Mouse (Mus musculus) spleen, adult 2 months (tissue): ENCODE measurements around the gene Ggt7. TPM values are rescaled to one million over a fixed set of nuclear protein-coding genes. Genes with fewer than 3 reads are reported as not detected.
"Not testable (repeated sequence)": the region's sequence is repeated elsewhere in the genome, so short reads cannot be mapped to it uniquely, and the experiment has no call there.

ENCODE experiments used
- DNase-seq, 2 experiments: peaks; one replicate each; pipeline versions ENCODE4 v3.0.0 to v3.0.0-alpha.2; 2012 to 2021; ENCODE audit warnings: low spot score in 2 of 2, low read depth in 1 of 2
- H3K27ac ChIP-seq: fragments of 200-500 bp; 2 replicates; pipeline ENCODE4 v1.5.1; 2012; ENCODE audit warnings: low read length, inconsistent platforms; ENCODE audit not compliant: insufficient read depth
- H3K27me3 ChIP-seq: fragments of 200-500 bp; 2 replicates; pipeline ENCODE4 v1.6.1; 2012; ENCODE audit warnings: mild to moderate bottlenecking, moderate library complexity, low read length, inconsistent platforms; ENCODE audit not compliant: control insufficient read depth, insufficient read depth
- H3K36me3 ChIP-seq: fragments of 200-500 bp; 2 replicates; pipeline ENCODE4 v1.6.1; 2012; ENCODE audit warnings: mild to moderate bottlenecking, low read length, inconsistent platforms; ENCODE audit not compliant: control insufficient read depth, insufficient read depth
- H3K4me1 ChIP-seq: fragments of 200-500 bp; 2 replicates; pipeline ENCODE4 v1.6.1; 2011; ENCODE audit warnings: inconsistent platforms; ENCODE audit not compliant: control insufficient read depth, insufficient read depth, insufficient read length
- H3K4me3 ChIP-seq: fragments of 200-500 bp; 2 replicates; pipeline ENCODE4 v1.5.1; 2011; ENCODE audit warnings: mild to moderate bottlenecking, inconsistent platforms; ENCODE audit not compliant: insufficient read depth, insufficient read length; ENCODE audit errors: extremely low read depth
- CTCF ChIP-seq: fragments of 200-500 bp; IDR thresholded peaks from 2 replicates; pipeline ENCODE4 v1.5.1; 2011; ENCODE audit warnings: mild to moderate bottlenecking, inconsistent platforms; ENCODE audit not compliant: insufficient read depth, insufficient read length, insufficient replicate concordance; ENCODE audit errors: extremely low read depth
- POLR2A ChIP-seq: fragments of 200-500 bp; IDR thresholded peaks from 2 replicates; pipeline ENCODE4 v1.6.1; 2011; ENCODE audit warnings: low read depth, low read length, inconsistent platforms
- WGBS: fragments of 180-500 bp; shearing (Covaris S2); methylation state at CpG from one replicate; pipeline ENCODE4 v1.1.7; 2018; 5-methylcytosine and 5-hydroxymethylcytosine counted together
- polyA plus RNA-seq: library from polyadenylated mRNA; depleted of rRNA; stranded (reverse); fragments of >200 nt; gene quantifications from 2 replicates; pipeline ENCODE4 v1.2.3, GENCODE M21; 2012; rRNA removed

The Ggt7 gene
- polyA plus RNA-seq, 1 experiment = 8.1 TPM

DNA sequence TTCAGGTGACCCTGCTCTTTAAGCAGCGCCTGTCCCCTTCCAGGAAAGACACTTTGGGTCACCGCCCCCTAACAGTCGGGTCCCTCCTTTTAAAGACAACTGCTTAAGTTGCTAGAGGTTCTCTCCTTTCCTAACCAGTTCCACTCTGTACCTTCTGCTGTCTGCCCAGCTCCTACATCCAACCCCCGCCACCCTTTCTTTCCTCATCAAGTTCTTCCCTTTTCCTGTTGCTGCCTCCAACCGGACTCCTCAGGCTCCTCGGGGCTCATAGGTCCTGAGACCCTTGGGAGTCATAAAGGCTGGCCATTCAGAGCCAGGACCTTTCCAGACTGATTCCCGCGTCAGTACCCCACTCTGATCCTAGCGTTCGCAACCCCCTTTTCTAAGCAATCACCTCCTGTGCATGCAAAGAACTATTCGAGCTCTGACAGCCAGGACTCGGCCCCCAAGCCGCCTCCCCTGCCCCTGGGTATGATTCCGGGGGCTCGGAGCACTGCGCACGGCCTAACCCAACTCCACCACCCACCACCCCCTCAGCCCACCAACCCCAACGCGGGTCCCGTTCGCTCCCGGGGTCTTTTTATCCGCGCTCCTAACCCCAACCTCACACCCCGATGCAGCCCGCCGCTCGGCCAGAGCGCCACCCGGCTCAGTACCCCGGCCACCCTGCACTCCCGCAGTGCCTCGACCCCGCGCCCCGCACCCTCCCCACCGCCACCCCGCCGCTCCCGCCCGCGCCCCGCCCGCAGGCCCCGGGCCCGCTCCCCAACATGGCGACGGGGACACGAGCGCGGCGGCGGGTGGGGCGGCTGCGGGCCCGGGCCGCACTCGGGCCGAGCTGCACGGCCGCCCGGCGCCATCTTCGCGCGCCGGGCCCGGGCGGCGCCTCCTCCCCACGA lies 45.1 kb downstream of the Ggt7 start:
- no peaks in the 10 kb centered on the region for H3K27me3 ChIP-seq
- TF ChIP-seq CTCF = no peak
- H3K36me3 ChIP-seq = no peaks in the 10 kb centered on the region
- H3K4me3 ChIP-seq = peak overlapping the region; percentile 79
- peaks cover 7% of the 10 kb centered on the region; the same call in 1 of the 2 replicates for H3K4me1 ChIP-seq
- WGBS = 2% methylated on average over 37 of the region's 71 CpGs
- DNase-seq = peak in 1 of 2 experiments; percentile 17
- H3K27ac ChIP-seq = peak overlapping the region; percentile 51; the same call in 1 of the 2 replicates

DNA sequence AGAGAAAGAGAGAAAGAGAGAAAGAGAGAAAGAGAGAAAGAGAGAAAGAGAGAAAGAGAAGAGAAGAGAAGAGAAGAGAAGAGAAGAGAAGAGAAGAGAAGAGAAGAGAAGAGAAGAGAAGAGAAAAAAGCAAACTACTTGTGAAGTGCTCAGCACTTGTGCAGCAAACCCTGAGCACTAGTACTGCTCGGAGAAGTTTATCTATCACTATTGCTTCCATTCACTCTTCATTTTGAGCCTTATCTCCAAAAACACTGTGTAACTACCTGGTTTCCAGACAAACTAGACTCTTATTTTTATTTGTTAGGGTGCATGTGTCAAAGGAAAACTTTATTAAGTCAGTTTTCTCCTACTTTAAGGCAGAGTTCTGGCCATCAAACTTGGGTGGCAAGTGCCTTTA lies 51.2 kb downstream of the Ggt7 start:
- no peak overlapping the region for H3K27ac ChIP-seq
- no peak for TF ChIP-seq CTCF
- whole genome bisulfite sequencing = 76% methylated on average over 1 of the region's 1 CpGs
- no peaks in the 10 kb centered on the region for H3K4me1 ChIP-seq
- DNase-seq = no peak
- no peak overlapping the region for H3K4me3 ChIP-seq
- no peaks in the 10 kb centered on the region for H3K36me3 ChIP-seq
- H3K27me3 ChIP-seq = no peaks in the 10 kb centered on the region

DNA sequence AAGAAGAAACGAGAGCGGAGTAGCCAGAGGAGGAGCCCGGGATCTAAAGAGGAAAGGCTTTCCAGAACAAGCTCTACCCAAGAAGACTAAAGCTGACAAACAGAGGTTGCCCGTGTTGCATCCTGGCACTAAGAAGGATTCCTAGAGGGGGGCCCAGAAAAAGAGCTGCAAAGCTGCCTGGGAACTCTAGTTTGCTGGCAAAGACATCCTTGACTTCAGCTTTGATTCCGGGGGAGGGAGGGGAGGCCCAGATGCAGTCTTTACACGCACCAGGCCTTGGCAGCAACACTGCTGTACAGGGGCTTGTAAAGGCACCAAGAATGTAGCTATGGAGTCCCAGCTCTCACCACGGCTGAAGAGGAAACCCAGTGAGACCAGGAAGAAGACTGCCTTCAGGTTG lies 64.4 kb downstream of the Ggt7 start:
- TF ChIP-seq POLR2A (no peak), CTCF (no peak)
- Histone ChIP-seq H3K36me3 (no peaks in the 10 kb centered on the region), H3K27ac (no peak overlapping the region), H3K4me3 (no peak overlapping the region), H3K27me3 (no peaks in the 10 kb centered on the region), H3K4me1 (no peaks in the 10 kb centered on the region)
- no peak for DNase-seq
- 89% methylated on average over 7 of the region's 7 CpGs for WGBS

DNA sequence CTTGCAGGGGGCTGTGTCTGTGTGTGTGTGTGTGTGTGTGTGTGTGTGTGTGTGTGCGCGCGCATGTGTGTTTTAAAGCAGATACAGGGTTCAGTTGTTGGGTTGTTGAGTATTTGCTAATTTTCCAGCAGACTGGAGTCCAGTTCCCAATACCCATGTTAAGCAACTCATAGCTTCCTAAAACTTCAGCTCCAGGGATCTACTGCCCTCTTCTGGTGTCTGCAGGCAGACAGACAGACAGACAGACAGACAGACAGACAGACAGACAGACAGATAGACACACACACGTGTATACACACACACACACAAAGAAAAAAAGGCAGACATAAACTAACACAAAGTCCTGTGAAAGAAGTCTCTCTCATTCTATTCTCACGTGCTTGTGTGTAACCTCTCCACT lies 66.8 kb downstream of the Ggt7 start:
- Histone ChIP-seq H3K4me3 (no peak overlapping the region), H3K27ac (no peak overlapping the region), H3K36me3 (no peaks in the 10 kb centered on the region), H3K4me1 (no peaks in the 10 kb centered on the region), H3K27me3 (no peaks in the 10 kb centered on the region)
- TF ChIP-seq CTCF (no peak), POLR2A (no peak)
- no peak for DNase-seq
- 97% methylated on average over 5 of the region's 5 CpGs for WGBS

DNA sequence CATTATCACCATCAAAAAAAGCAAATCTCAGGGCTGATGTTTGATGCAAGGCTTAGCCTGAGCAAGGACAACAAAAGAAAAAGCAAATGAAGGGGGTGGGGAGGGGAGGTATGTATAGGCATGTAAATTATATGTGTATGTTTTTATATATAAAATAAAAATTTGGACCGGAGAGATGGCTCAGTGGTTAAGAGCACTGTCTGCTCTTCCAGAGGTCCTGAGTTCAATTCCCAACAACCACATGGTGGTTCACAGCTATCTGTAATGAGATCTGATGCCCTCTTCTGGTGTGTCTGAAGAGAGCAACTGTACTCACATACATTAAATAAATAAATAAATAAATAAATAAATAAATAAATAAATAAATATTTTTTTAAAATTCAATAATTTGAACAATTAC lies 70.1 kb downstream of the Ggt7 start:
- H3K27me3 ChIP-seq, H3K27ac ChIP-seq, DNase-seq, H3K4me3 ChIP-seq, H3K36me3 ChIP-seq, H3K4me1 ChIP-seq: not testable (repeated sequence)
- WGBS = 98% methylated on average over 1 of the region's 1 CpGs

DNA sequence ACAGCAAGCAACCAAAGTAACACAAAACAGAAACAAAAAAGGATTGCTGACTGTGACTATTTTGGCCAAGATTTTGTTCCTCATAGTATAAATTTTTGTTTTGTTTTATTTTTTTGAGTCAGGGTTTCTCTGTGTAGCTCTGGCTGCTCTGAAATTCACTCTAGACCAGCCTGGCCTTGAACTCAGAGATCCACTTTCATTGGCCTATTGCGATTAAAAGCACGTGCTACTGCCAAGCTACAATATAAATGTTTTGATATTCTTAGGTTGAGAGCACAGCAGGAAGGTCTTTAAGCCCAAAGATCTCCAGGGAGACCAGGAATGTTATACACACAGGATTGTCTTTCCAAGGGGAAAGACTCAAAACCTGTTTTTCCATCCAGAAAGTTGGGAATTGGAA lies 74.6 kb downstream of the Ggt7 start:
- H3K27ac ChIP-seq = no peak overlapping the region
- no peak for TF ChIP-seq POLR2A
- TF ChIP-seq CTCF = no peak
- H3K27me3 ChIP-seq = no peaks in the 10 kb centered on the region
- no peak overlapping the region for H3K4me3 ChIP-seq
- H3K4me1 ChIP-seq = no peaks in the 10 kb centered on the region
- peaks cover 1% of the 10 kb centered on the region; the same call in 1 of the 2 replicates for H3K36me3 ChIP-seq
- DNase-seq = no peak
- 93% methylated on average over 2 of the region's 2 CpGs for WGBS

DNA sequence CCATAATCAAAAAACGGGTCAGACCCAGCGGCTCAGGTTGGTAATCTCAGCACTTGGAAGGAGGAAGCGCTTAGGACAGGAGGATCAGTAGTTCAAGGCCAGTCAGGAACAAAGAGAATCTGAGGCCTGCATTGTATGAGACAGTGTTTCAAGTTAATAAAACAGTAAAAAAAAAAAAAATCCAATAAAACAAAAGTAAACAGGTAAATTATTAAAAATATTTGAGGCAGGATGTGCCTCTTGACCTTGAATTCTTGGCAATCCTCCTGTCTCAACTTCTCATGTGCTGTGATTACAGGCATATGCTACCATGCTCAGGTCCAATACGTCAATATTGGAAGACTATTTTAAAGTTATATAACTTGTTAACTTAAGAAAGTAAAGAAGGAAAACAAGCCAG lies 75.1 kb downstream of the Ggt7 start:
- Histone ChIP-seq H3K27ac (no peak overlapping the region), H3K4me3 (no peak overlapping the region), H3K27me3 (no peaks in the 10 kb centered on the region), H3K4me1 (no peaks in the 10 kb centered on the region), H3K36me3 (peaks cover 1% of the 10 kb centered on the region; the same call in 1 of the 2 replicates)
- TF ChIP-seq POLR2A = no peak
- no peak for TF ChIP-seq CTCF
- DNase-seq = no peak
- WGBS = 95% methylated on average over 4 of the region's 4 CpGs

Other genes with a start within 250 kb of the Ggt7 start
- 42.7 and 60.6 TPM in 2 replicates for gene Map1lc3a, start 241.9 kb downstream of the Ggt7 start, polyA plus RNA-seq
- gene Pigu, start 160.8 kb downstream of the Ggt7 start, polyA plus RNA-seq = 16.0 and 17.6 TPM in 2 replicates
- 16.9 and 29.8 TPM in 2 replicates for gene Trp53inp2, start 137.2 kb downstream of the Ggt7 start, polyA plus RNA-seq
- 41.8 and 59.8 TPM in 2 replicates for gene Ncoa6, start 44.3 kb downstream of the Ggt7 start, polyA plus RNA-seq
- 13.1 TPM in 2 replicates for gene Acss2, start 289 bp downstream of the Ggt7 start, polyA plus RNA-seq
- 9.9 and 11.3 TPM in 2 replicates for gene Gss, start 74.6 kb upstream of the Ggt7 start, polyA plus RNA-seq
- gene Myh7b, start 93.0 kb upstream of the Ggt7 start, polyA plus RNA-seq = 0.04 TPM in 2 replicates
- gene Trpc4ap, start 174.1 kb upstream of the Ggt7 start, polyA plus RNA-seq = 144 and 162 TPM in 2 replicates
- 65.0 and 70.8 TPM in 2 replicates for gene Edem2, start 211.2 kb upstream of the Ggt7 start, polyA plus RNA-seq
- not detected in 2 replicates for gene Gm17581, start 217.6 kb upstream of the Ggt7 start, polyA plus RNA-seq
- gene Procr, start 232.9 kb upstream of the Ggt7 start, polyA plus RNA-seq = 9.0 and 10.5 TPM in 2 replicates